Mouse (Mus musculus) frontal cortex, postnatal 14 days (tissue): ENCODE measurements around the gene Selenot.
"Not testable (repeated sequence)": the region's sequence is repeated elsewhere in the genome, so short reads cannot be mapped to it uniquely, and the experiment has no call there.

ENCODE experiments used
- DNase-seq, 2 experiments: peaks; one replicate each; pipeline ENCODE4 v3.0.0; 2022; ENCODE audit warnings: low spot score in 2 of 2

The Selenot gene

DNA sequence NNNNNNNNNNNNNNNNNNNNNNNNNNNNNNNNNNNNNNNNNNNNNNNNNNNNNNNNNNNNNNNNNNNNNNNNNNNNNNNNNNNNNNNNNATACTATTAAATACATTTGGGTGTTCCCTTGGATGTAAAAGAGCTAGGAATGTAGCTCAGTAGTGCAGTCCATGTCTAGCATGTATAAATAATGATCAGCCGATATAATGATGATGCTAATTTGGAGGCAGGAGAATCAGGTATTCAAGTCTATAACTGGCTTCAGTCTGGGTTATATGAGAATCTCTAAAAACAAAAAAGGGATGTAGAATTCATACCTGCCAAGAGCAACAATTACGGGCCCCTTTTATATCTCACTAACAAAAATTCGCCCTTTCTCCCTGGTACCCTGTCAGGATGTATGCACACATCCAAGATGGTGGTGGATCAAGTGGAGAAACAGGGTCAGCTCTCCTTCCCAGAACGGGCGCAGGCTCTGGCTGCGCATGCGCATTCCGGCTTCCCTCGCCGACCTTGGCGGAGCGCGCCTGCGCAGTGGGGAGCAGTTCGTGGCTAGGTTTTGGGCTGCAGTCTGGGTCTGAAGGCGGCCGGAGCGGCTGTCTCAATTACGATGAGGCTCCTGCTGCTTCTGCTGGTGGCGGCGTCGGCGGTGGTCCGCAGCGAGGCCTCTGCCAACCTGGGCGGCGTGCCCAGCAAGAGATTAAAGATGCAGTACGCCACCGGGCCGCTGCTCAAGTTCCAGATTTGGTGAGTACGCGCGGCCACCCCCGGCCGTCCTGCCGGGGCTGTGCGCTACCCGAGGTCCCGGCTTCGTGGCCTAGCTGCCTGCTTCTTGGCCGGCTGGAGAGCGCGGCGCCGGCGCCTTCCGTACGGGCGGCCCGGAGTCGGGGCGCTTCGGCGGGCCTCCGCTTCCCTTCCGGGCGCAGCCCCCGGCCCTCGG lies at the start of gene Selenot:
Selenot (plus strand) TSS at position 500 of the 930 bp plus-strand sequence.
- DNase-seq: peak; percentile 94 to 96

DNA sequence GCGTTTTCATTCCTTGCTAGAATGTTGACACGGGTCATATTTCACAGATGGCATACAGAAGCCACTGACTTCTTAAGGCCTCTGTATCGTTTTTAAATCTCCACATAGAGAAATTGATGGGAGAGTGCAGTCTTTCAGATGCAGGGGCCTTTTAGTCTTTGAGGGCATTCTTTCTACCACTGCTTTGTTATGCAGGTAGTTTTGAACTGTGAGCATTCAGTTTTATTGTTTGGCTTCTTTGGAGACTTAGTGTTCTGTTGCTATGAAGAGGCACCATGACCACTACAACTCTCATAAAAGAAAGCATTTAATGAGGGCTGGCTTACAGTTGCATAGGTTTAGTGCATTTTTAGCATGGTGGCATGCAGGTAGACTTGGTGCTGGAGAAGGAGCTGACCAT lies 39.9 kb upstream of the Selenot start:
- no peak for DNase-seq

DNA sequence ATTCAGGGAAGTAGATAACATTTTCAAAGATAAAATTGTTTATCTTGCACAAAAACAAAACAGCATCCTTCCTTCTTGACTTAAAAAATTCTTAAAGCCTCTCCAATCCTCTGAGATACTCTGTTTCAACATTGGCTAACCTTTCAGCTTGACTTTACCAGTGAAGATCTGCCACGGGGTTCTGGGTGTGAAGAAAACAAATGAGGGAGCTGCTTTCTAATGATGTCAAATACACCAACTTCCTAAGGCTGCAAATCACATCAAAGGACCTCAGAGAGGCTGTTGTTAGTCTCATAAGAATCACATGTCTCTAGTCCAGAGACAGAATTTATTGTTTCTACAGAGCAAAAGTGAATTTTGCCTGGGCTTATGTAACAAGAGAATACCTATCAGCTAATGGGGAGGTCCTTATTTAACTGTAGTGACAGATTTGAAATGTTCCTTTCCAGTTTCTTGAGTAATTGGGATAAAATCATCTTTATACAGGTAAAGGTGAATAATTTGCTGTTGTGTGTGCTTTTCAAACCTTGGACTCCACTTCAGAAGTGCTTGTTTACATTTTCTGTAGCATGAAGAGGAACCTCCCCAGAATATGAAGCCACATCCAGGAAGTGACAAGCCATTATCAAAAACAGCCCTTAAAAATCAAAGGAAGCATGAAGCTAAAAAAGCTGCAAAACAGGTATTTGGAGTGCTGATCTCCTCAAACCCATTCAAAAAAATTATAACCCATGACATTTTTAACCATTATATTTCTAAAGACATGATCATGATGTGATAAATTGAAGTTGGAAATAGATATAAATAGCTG lies 24.2 kb upstream of the Selenot start:
- DNase-seq: no peak

GRCm38 (mm10) chr3:58556649-58557048 lies 19.8 kb upstream of the Selenot start:
- no peak for DNase-seq

- DNase-seq: no peak
Measured at GRCm38 (mm10) chr3:58559887-58560286, 16.5 kb upstream of the Selenot start.

DNA sequence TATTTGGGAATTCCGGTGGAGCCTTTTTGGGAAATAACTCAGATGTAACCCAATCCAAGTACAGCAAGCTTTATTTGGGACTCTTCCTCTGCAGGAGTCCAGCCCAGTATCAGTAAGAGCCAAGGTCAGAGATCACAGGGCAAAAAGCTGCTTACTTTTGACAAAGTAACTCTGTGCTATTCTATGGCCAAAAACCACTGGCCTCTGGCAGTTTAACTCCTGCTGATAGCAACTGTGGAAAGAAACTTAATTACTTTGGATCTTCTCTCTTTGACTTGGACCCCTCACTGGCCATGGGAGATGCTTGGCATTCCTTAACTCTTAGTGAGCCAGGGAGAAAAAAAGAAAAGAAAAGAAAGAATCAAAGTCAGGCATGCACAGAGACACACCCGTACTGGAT lies 15.0 kb upstream of the Selenot start:
- DNase-seq: no peak

- no peak for DNase-seq
Measured at GRCm38 (mm10) chr3:58570821-58571220, 5.6 kb upstream of the Selenot start.

DNA sequence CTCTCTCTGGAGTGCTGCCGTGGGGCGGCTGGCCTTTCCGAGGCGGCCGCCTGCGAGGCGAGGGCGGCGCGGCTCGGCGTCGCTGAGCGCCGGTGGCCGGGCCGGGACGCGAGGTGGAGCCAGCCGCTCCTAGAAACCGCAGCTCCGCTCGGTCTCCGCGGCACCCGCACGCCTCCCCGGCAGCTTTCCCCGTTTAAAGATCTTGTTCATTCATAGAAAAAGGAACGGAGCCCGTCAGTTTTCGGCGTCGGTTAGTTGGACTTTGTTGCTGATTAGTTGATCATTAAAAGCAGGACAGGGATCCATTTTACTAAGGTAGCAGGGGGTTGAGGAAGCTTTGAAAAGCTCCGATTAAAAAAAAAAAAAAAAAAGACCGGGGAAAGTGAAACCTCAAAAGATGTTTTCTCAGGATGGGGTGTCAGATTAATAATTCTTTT lies 649 bp downstream of the Selenot start:
- peak; percentile 13 to 42 for DNase-seq

DNA sequence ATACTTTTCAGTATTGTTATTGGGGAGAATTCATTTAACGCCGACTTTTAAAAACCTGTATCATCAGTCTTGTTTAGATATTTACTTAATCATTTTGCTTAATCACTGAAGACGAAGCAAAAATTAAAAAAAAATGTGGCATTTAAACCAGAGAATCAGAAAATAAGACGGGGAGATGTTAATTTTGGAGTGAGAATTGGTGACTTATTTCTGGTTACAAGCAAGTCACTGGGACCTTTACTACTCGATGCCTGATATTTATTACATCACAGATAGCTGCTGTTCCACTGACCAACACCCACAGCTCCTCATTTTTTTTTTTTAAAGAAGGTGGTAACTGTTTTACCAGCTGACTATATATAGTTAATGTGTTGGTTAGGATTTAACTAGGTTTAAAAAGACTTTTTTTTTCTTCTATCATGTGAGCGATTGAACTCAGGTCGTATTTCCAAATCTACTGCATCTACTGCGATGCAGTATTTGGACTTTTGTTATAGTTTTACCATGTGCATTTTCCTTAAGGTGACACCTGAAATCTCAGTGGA lies 1.1 kb downstream of the Selenot start:
- DNase-seq: no peak

GRCm38 (mm10) chr3:58581530-58581929 lies 5.1 kb downstream of the Selenot start:
- DNase-seq: no peak

GRCm38 (mm10) chr3:58582297-58582696 lies 5.9 kb downstream of the Selenot start:
- no peak for DNase-seq

DNA sequence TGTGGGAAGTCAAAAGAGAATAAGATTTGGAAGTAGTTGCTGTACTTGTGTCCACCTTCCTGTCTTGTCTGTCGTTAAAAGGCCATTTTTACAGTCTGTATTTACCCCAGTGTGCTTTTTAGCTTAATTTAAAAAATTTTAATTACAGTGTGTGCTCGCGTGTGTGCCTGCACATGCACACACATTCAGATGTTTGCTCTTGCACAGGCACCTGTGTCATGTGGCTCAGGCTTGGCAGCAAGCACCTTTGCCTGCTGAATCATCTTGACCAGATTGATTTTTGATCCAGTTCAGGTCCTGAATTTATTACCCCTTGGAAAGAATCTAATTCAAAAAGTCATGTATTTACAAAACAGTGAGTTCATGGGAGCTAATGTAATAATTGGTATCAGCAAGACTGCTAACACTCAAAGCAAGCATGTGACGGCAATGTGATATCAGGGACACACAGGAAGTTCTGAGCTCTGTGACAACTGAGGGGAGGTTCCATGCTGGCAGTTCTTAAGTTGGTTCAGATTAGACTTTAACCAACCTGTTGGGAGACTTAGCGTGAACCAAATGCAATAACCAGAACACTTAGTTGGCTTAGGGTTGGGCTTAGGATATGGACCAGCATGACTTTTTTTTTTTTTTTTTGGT lies 6.5 kb downstream of the Selenot start:
- DNase-seq: no peak

DNA sequence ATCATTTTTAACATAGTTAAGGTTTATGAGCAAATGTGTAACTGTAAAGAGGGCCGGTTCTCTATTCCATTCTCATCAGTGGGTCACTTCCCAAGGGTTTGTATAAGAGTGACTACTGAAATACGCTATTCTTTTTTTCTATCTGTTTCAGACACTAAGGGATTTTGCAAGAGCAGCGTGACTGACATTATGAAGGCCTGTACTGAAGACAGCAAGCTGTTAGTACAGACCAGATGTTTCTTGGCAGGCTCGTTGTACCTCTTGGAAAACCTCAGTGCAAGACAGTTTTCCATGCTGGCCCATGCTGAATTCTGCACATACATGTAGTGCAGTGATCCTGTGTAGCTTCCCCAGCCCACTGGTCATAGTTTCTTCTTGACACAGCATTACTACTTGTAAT lies 14.1 kb downstream of the Selenot start:
- DNase-seq: not testable (repeated sequence)

- not testable (repeated sequence) for DNase-seq
Measured at GRCm38 (mm10) chr3:58592666-58593065, 16.2 kb downstream of the Selenot start.

GRCm38 (mm10) chr3:58593623-58594022 lies 17.2 kb downstream of the Selenot start:
- no peak for DNase-seq

DNA sequence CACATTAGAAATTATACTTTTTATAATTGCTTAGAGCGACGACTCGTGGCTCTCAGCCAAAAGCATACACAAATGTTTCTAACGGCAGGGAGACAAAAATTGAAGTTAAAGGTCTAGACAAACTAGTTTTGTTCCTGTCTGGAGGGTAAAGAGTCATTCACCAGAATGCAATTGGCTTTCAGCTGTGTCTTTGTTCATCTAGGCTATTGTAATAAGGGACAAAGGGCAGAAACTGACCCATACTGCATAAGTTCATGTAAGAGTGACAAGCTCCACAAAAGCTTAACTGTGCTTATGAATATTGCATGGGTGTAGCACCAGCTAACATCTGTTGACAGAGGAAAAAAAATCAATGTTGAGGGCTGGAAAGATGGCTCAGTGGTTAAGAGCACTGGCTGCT lies 32.1 kb downstream of the Selenot start:
- no peak for DNase-seq

GRCm38 (mm10) chr3:58609985-58610384 lies 33.5 kb downstream of the Selenot start:
- no peak for DNase-seq

- DNase-seq: no peak
Measured at GRCm38 (mm10) chr3:58621066-58621465, 44.6 kb downstream of the Selenot start.

- no peak for DNase-seq
Measured at GRCm38 (mm10) chr3:58622665-58623394, 46.4 kb downstream of the Selenot start.

DNA sequence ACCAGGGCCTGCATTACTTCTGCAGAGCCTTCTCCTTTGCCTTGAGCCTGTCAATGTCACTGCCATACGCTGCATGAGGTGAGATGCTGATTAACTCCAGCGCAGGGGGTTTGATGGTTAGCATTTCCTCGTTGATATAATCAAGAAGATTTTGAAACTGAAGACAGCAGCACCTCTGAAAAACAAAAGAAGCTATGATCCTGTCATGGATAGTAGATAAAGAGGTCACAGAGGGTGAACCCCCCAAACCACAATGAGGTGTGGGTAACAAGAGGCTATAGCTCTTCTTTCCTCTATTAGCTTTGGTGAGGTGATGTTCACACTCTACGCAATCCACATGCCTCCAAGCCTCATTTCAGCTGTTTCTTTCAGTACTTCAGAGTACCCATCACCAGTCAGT lies 48.5 kb downstream of the Selenot start:
- no peak for DNase-seq

DNA sequence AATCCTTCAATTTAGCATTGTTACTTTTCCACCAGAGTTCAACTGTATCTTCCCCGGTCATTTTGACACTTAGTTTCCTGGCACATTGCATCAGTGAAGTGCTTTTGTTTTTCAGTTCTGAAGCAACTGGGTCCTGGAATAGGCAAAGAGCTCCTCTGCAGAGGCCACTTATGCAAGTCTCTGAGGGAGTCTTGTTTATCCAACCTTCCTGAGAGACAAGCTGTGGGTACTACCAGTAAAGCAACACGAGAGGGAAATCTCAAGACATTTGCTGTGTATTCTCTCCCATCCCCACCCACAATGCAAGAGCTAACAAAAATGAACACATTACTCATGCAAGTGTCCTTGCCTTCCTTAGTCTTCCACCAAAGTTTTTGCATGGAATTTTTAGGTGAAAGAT lies 55.3 kb downstream of the Selenot start:
- no peak for DNase-seq
